Mouse (Mus musculus): ENCODE measurements around the gene Dmc1. TPM values are rescaled to one million over a fixed set of nuclear protein-coding genes. Genes with fewer than 3 reads are reported as not detected.

Dmc1 gene
- polyA plus RNA-seq (2012; rRNA removed): 0.74 and 1.1 TPM in 2 replicates

DNA sequence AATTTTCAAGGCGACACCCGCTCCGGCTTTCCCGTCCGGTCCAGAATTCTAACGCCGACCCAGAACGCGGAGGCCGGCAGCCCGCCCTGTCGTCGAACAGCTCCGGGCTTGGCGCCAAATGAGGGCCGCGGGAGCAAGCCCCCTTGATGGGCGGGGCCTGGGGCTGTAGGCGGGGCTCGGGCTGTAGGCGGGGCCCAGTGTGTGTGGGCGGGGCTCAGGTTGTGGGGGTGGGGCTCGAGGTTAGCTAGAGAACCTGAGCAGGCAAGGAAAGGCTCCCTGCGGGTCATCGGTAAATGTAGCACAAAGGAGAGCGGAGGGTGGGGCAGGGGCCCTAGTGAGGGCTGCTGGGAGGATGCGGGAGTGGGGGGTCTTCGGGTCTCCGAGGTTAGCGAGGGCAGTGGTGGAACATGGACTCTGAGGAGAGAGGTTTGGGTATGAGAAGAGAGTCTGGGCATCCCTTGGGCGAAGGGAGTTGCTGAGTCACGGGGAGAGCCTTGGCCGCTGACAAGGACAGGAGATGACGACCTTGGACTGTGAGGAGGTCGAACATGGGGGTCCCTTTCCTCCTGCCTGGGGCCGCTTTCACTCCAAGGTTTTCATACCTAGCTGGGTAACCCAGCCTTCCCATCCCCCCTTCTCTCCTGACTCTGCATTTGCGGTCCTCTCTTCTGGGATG, at the start of gene Dmc1:
TSS of gene Dmc1 (minus strand) at position 120 of the 676 bp plus-strand sequence.
- 20% methylated on average over 37 of the region's 37 CpGs for WGBS
- Histone ChIP-seq H3K4me1 (replicated peaks; ENCODE audit: control insufficient read depth, insufficient read depth, low read length) (peaks cover 11% of the 10 kb centered on the region), H3K27me3 (ENCODE audit: control insufficient read depth, insufficient read depth, low read length) (no peaks in the 10 kb centered on the region; the same call in 1 of the 2 replicates), H3K36me3 (ENCODE audit: control insufficient read depth, insufficient read depth, low read length) (no peaks in the 10 kb centered on the region), H3K27ac (ENCODE audit: control insufficient read depth, insufficient read depth, low read length) (no peak within 1 kb of the TSS), H3K4me3 (ENCODE audit: control insufficient read depth, insufficient read depth, low read length) (peak within 1 kb of the TSS; percentile 27)
- TF ChIP-seq CTCF (IDR thresholded peaks at IDR 0.05; ENCODE audit: borderline replicate concordance, control insufficient read depth, extremely low read depth, insufficient read depth, low read length, poor library complexity) (no peak), POLR2A (IDR thresholded peaks at IDR 0.05; ENCODE audit: control insufficient read depth, extremely low read depth, insufficient read depth, low read length, poor library complexity) (no peak)
- DNase-seq: peak; percentile 39

GRCm38 (mm10) chr15:79651481-79651880, 46.6 kb upstream of the Dmc1 start:
- TF ChIP-seq CTCF (IDR thresholded peaks at IDR 0.05; ENCODE audit: borderline replicate concordance, control insufficient read depth, extremely low read depth, insufficient read depth, low read length, poor library complexity) (peak; percentile 54; the same call in 1 of the 2 replicates), POLR2A (IDR thresholded peaks at IDR 0.05; ENCODE audit: control insufficient read depth, extremely low read depth, insufficient read depth, low read length, poor library complexity) (no peak)
- no peak for DNase-seq
- 93% methylated on average over 4 of the region's 4 CpGs for WGBS
- H3K27ac ChIP-seq (ENCODE audit: control insufficient read depth, insufficient read depth, low read length): no peak overlapping the region
- H3K4me3 ChIP-seq (ENCODE audit: control insufficient read depth, insufficient read depth, low read length): no peak overlapping the region
- H3K36me3 ChIP-seq (ENCODE audit: control insufficient read depth, insufficient read depth, low read length): no peaks in the 10 kb centered on the region
- H3K4me1 ChIP-seq (replicated peaks; ENCODE audit: control insufficient read depth, insufficient read depth, low read length): no peaks in the 10 kb centered on the region
- H3K27me3 ChIP-seq (ENCODE audit: control insufficient read depth, insufficient read depth, low read length): no peaks in the 10 kb centered on the region

DNA sequence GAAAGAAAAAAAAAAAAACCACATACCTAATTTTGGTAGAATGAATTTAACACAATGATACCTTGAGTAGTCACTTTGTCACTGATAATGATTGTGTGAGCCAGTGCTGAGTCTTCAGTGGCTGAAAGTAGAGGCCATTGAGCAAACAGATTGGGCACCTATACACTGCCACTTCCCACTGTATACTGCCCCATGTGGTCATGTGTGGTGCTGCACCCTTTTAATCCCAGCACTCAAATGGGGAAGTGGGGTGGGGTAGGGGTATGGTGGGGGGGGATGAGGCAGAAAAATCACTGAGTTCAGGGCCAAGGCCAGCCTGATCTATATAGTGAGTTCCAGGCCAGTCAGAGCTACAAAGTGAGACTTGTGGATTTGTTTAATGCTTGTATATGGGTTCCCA, 45.7 kb upstream of the Dmc1 start:
- no peaks in the 10 kb centered on the region for H3K27me3 ChIP-seq (ENCODE audit: control insufficient read depth, insufficient read depth, low read length)
- H3K36me3 ChIP-seq (ENCODE audit: control insufficient read depth, insufficient read depth, low read length): no peaks in the 10 kb centered on the region
- no peak overlapping the region for H3K27ac ChIP-seq (ENCODE audit: control insufficient read depth, insufficient read depth, low read length)

DNA sequence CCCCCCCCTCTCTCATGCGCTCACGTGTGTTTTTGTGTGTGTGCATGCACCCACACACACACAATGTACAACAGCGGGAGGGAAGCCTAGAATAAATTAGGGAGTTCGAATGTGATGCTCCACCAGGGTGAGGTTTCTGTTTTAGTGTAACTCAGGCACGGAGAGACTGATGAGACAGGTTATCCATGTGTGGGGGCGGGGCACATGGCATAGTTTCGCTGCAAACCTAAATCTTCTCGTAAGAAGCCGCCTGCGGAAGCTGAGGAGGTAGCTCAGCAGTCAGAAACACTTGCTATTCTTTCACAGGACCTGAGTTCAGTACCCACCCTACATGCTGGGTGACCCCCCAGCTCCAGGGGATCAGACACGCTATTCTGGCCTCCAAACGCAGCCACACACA, 43.2 kb upstream of the Dmc1 start:
- Histone ChIP-seq H3K4me3 (ENCODE audit: control insufficient read depth, insufficient read depth, low read length) (no peak overlapping the region), H3K36me3 (ENCODE audit: control insufficient read depth, insufficient read depth, low read length) (no peaks in the 10 kb centered on the region), H3K27ac (ENCODE audit: control insufficient read depth, insufficient read depth, low read length) (no peak overlapping the region), H3K27me3 (ENCODE audit: control insufficient read depth, insufficient read depth, low read length) (no peaks in the 10 kb centered on the region), H3K4me1 (replicated peaks; ENCODE audit: control insufficient read depth, insufficient read depth, low read length) (no peaks in the 10 kb centered on the region)
- no peak for DNase-seq
- TF ChIP-seq POLR2A (IDR thresholded peaks at IDR 0.05; ENCODE audit: control insufficient read depth, extremely low read depth, insufficient read depth, low read length, poor library complexity) (no peak), CTCF (IDR thresholded peaks at IDR 0.05; ENCODE audit: borderline replicate concordance, control insufficient read depth, extremely low read depth, insufficient read depth, low read length, poor library complexity) (no peak)
- 94% methylated on average over 12 of the region's 12 CpGs for WGBS

More for the DNA sequence above, 45.7 kb upstream of the Dmc1 start:
- DNase-seq: peak; percentile 60
- TF ChIP-seq CTCF (IDR thresholded peaks at IDR 0.05; ENCODE audit: borderline replicate concordance, control insufficient read depth, extremely low read depth, insufficient read depth, low read length, poor library complexity) (no peak), POLR2A (IDR thresholded peaks at IDR 0.05; ENCODE audit: control insufficient read depth, extremely low read depth, insufficient read depth, low read length, poor library complexity) (no peak)
- no peak overlapping the region for H3K4me3 ChIP-seq (ENCODE audit: control insufficient read depth, insufficient read depth, low read length)
- H3K4me1 ChIP-seq (replicated peaks; ENCODE audit: control insufficient read depth, insufficient read depth, low read length): no peaks in the 10 kb centered on the region

GRCm38 (mm10) chr15:79645483-79645882, 40.6 kb upstream of the Dmc1 start:
- Histone ChIP-seq H3K36me3 (ENCODE audit: control insufficient read depth, insufficient read depth, low read length) (no peaks in the 10 kb centered on the region), H3K4me1 (replicated peaks; ENCODE audit: control insufficient read depth, insufficient read depth, low read length) (no peaks in the 10 kb centered on the region), H3K27me3 (ENCODE audit: control insufficient read depth, insufficient read depth, low read length) (no peaks in the 10 kb centered on the region), H3K4me3 (ENCODE audit: control insufficient read depth, insufficient read depth, low read length) (no peak overlapping the region), H3K27ac (ENCODE audit: control insufficient read depth, insufficient read depth, low read length) (no peak overlapping the region)
- DNase-seq: no peak
- 95% methylated on average over 2 of the region's 2 CpGs for WGBS
- TF ChIP-seq CTCF (IDR thresholded peaks at IDR 0.05; ENCODE audit: borderline replicate concordance, control insufficient read depth, extremely low read depth, insufficient read depth, low read length, poor library complexity) (no peak), POLR2A (IDR thresholded peaks at IDR 0.05; ENCODE audit: control insufficient read depth, extremely low read depth, insufficient read depth, low read length, poor library complexity) (no peak)

DNA sequence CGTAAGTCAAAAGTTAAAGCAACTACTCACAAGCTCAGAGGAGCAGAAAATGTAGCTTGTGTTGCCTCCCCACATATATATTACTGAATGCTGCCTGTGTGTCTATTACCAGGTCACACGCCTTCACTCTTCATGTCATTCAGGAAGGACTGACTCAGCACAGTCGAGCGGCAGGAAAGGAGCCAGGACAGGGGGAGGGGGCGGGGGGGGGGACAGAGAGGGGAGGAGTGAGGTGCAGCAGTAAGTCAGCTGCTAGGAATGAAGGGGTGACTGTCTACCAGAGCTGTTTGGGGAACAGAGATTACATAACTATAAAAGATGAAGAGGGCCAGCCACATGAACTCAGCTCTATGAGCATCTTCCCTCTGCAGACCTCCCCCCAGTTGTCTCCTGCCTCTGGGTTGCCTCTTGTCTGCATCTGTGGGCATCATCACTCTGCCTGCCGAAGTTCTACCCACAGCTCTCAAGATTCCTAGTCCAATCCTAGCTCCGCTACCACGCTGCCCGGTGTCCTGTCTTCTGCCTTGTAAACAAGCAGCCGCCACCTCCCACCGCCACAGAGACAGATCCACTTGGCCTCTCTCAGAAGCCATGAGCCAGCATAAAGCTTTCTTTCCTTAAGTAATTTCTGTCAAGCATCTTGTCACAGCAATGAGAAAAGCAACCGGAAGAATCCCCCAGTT, 36.4 kb upstream of the Dmc1 start:
- Histone ChIP-seq H3K27me3 (ENCODE audit: control insufficient read depth, insufficient read depth, low read length) (no peaks in the 10 kb centered on the region), H3K4me1 (replicated peaks; ENCODE audit: control insufficient read depth, insufficient read depth, low read length) (no peaks in the 10 kb centered on the region), H3K36me3 (ENCODE audit: control insufficient read depth, insufficient read depth, low read length) (no peaks in the 10 kb centered on the region), H3K4me3 (ENCODE audit: control insufficient read depth, insufficient read depth, low read length) (no peak overlapping the region), H3K27ac (ENCODE audit: control insufficient read depth, insufficient read depth, low read length) (no peak overlapping the region)
- TF ChIP-seq CTCF (IDR thresholded peaks at IDR 0.05; ENCODE audit: borderline replicate concordance, control insufficient read depth, extremely low read depth, insufficient read depth, low read length, poor library complexity) (no peak), POLR2A (IDR thresholded peaks at IDR 0.05; ENCODE audit: control insufficient read depth, extremely low read depth, insufficient read depth, low read length, poor library complexity) (no peak)
- WGBS: 57% methylated on average over 12 of the region's 12 CpGs
- no peak for DNase-seq
